Mouse (Mus musculus) olfactory bulb, adult 2 months (tissue): ENCODE measurements around the gene Plpp1.

Experiments
- CTCF ChIP-seq: fragments of 200-500 bp; IDR thresholded peaks from 2 replicates; pipeline ENCODE4 v1.5.1; 2012; ENCODE audit warnings: low read depth, mild to moderate bottlenecking, low read length, moderate library complexity; ENCODE audit not compliant: insufficient read depth
- POLR2A ChIP-seq: fragments of 200-500 bp; IDR thresholded peaks from 2 replicates; pipeline ENCODE4 v1.6.1; 2012; ENCODE audit warnings: mild to moderate bottlenecking, low read depth, low read length, moderate library complexity; ENCODE audit not compliant: insufficient read depth

GRCm38 (mm10) chr13:112798953-112799305 is 1.7 kb upstream of the Plpp1 start:
- TF ChIP-seq CTCF (no peak), POLR2A (no peak)
